Mouse (Mus musculus) small intestine, adult 2 months (tissue): Measurements from ENCODE around the gene Creb1.

Experiments used
- CTCF ChIP-seq: fragments of 200-500 bp; IDR thresholded peaks from 2 replicates; pipeline ENCODE4 v1.5.1; 2012; ENCODE audit warnings: low read depth, mild to moderate bottlenecking, control low read depth, inconsistent platforms, low read length, moderate library complexity, mixed read lengths; ENCODE audit not compliant: insufficient replicate concordance, insufficient read length; ENCODE audit errors: extremely low read depth
- POLR2A ChIP-seq: fragments of 200-500 bp; IDR thresholded peaks from 2 replicates; pipeline ENCODE4 v1.6.1; 2012; ENCODE audit warnings: low read depth, mild to moderate bottlenecking, control low read depth, inconsistent platforms, low read length, moderate library complexity

DNA sequence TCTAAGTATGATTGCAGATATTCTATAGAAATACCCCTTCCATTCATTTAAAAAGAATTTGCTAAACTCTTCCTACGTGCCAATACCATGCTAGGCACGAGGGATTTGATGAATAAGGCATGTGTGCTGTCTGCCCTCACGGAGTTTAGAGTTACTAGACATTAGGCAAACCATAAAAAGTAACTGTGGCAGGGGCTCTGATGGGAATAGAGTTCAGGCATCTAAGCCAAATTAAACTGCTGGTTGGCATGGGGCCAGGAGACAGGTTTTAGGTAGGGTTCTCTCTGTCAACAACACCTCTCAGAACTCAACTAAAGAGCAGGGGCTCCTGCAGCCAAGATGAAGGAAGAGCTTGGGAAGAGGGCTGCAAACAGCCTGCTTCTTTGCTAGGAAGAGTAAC lies 10.7 kb upstream of the Creb1 start:
- TF ChIP-seq CTCF: no peak
- TF ChIP-seq POLR2A: no peak
